Mouse (Mus musculus) heart, embryonic 12.5 days (tissue): ENCODE results near the gene Creb3l2. TPM values are rescaled to one million over a fixed set of nuclear protein-coding genes. Genes with fewer than 3 reads are reported as not detected.

ENCODE experiments used
- polyA plus RNA-seq: library from polyadenylated mRNA; unstranded; fragments of >200 nt; fragmentation: Nextera tagmentation; extraction: Ambion mirVana; gene quantifications from 2 replicates; pipeline ENCODE4 v1.2.1, GENCODE M21; 2016

The Creb3l2 gene
- polyA plus RNA-seq, 1 experiment from 2014 or later = 49.4 TPM

Other genes with a start within 250 kb of the Creb3l2 start
- gene Dgki, start 142.0 kb downstream of the Creb3l2 start, polyA plus RNA-seq = 0.84 and 0.86 TPM in 2 replicates
- gene Akr1d1, start 88.0 kb upstream of the Creb3l2 start, polyA plus RNA-seq = not detected in 2 replicates